In the genomic region with DNA sequence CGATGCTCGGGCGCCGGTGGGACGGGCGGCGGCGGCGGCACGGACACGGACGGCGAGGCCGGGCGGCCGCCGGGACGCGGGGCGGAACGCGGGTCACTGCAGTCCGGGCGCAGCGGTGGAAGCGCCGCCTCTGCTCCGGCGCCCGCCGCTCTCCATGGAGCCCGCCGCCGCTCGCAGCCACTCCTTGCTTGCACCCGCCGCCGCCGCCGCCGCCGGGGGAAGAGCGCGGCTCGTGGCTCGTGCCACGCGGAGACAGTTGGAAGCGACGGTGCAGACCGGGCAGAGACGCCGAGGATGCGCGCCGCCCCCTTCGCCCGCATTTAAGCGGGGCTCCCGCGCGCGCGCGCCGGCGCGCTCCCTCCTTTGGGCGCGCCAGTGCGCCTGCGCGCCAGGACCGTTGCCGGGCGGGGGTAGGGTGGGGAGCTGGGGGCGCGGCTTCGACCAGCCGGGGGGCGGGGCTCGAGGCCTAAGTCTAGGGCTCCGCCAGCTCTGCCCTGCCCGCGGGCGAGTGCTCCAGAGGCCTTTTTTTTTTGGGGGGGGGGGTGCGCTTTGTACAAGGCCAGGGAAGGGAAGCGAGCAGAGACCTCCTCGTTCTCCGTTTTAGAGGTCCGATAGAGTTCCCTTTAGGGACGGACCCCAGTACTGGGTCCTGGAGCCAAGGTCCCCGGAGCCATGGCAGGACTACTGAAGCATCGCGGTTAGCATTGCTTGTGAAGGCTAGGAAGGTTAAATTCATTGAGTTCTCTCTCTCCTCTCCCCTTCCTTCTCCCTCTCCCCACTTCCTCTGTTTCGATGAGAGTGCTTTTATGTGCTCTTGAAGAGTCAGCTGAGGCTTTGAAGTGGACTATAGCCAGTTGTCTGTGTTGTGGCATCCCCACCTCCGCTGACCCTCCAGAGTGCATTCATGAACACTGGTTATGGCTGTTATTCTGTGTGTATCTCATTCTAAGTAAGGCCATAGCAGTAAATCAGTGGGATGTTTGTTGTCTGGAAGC, we compare ENCODE assay signal across 8 mouse cellular contexts. TPM values are rescaled to one million over a fixed set of nuclear protein-coding genes. Genes with fewer than 3 reads are reported as not detected.
DNase-seq lines count a peak whose midpoint lies in the region; ATAC-seq lines count a peak whose summit lies in the region.

Gene Nudt4, minus strand, starts transcription at position 296 of the 995 bp plus-strand sequence.

- WGBS in forebrain, embryonic 10.5 days = 2% methylated on average over 79 of the region's 97 CpGs
- WGBS in heart, embryonic 15.5 days = 2% methylated on average over 80 of the region's 97 CpGs
- WGBS in liver, embryonic 16.5 days (ENCODE audit: insufficient replicate concordance) = 3% methylated on average over 40 of the region's 97 CpGs
- 1% methylated on average over 51 of the region's 97 CpGs for WGBS in neural tube, embryonic 14.5 days

- peaks cover 52% of the 10 kb centered on the region for H3K4me1 ChIP-seq in forebrain, embryonic 10.5 days
- H3K4me1 ChIP-seq in heart, embryonic 15.5 days (replicated peaks) = peaks cover 36% of the 10 kb centered on the region
- H3K4me1 ChIP-seq in liver, embryonic 16.5 days (ENCODE audit: control insufficient read depth, low read depth, low read length) = peaks cover 56% of the 10 kb centered on the region
- H3K4me1 ChIP-seq in neural tube, embryonic 14.5 days (ENCODE audit: control insufficient read depth, insufficient read depth, low read length) = peaks cover 16% of the 10 kb centered on the region; the same call in 1 of the 2 replicates

- H3K27me3 ChIP-seq in forebrain, embryonic 10.5 days (ENCODE audit: poor library complexity, severe bottlenecking) = no peaks in the 10 kb centered on the region
- no peaks in the 10 kb centered on the region for H3K27me3 ChIP-seq in heart, embryonic 15.5 days
- H3K27me3 ChIP-seq in liver, embryonic 16.5 days (ENCODE audit: control insufficient read depth, insufficient read depth, low read depth, low read length) = no peaks in the 10 kb centered on the region
- H3K27me3 ChIP-seq in neural tube, embryonic 14.5 days (ENCODE audit: control insufficient read depth, insufficient read depth, low read length) = no peaks in the 10 kb centered on the region

- peak within 1 kb of the TSS; percentile 82 for H3K4me2 ChIP-seq in heart, embryonic 15.5 days
- H3K4me2 ChIP-seq in liver, embryonic 16.5 days (ENCODE audit: low read depth, low read length) = peak within 1 kb of the TSS; percentile 72
- peak within 1 kb of the TSS; percentile 61 for H3K4me2 ChIP-seq in neural tube, embryonic 14.5 days (ENCODE audit: low read depth, low read length)

- H3K36me3 ChIP-seq in forebrain, embryonic 10.5 days (replicated peaks) = peaks cover 16% of the 10 kb centered on the region
- no peaks in the 10 kb centered on the region for H3K36me3 ChIP-seq in heart, embryonic 15.5 days
- H3K36me3 ChIP-seq in liver, embryonic 16.5 days (ENCODE audit: control insufficient read depth, insufficient read depth) = peaks cover 7% of the 10 kb centered on the region; the same call in 1 of the 2 replicates
- no peaks in the 10 kb centered on the region for H3K36me3 ChIP-seq in neural tube, embryonic 14.5 days (ENCODE audit: control insufficient read depth, insufficient read depth, low read length)

- ATAC-seq in heart, embryonic 15.5 days (replicated peaks; ENCODE audit: insufficient number of reproducible peaks, insufficient read depth, low FRiP score, low read depth) = peak; percentile 89
- peak; percentile 92 for ATAC-seq in liver, embryonic 16.5 days (ENCODE audit: low read depth)
- ATAC-seq in neural tube, embryonic 14.5 days (ENCODE audit: low read depth) = peak; percentile 94

- DNase-seq in CD8-positive naive resting alpha-beta T cell, adult 2 months (ENCODE audit: low read depth in 2 of 2, low spot score in 2 of 2) = peak; percentile 62 to 66
- peak; percentile 88 for DNase-seq in c-Kit-negative CD71-positive TER-119-positive erythroid progenitor cells, embryonic 14.5 days (ENCODE audit: low read depth, low spot score)
- peak; percentile 85 for DNase-seq in forebrain, embryonic 10.5 days (ENCODE audit: extremely low spot score, low spot score)
- DNase-seq in kidney, postnatal 25 days = peak; percentile 92 to 94
- peak; percentile 97 for DNase-seq in testis, postnatal 10 days (ENCODE audit: low spot score)

- peak within 1 kb of the TSS; percentile 92 for H3K9ac ChIP-seq in heart, embryonic 15.5 days
- peak within 1 kb of the TSS; percentile 97 for H3K9ac ChIP-seq in liver, embryonic 16.5 days (ENCODE audit: low read depth, low read length)
- peak within 1 kb of the TSS; percentile 84 for H3K9ac ChIP-seq in neural tube, embryonic 14.5 days (replicated peaks; ENCODE audit: low read depth, low read length)

- peak within 1 kb of the TSS; percentile 97 for H3K27ac ChIP-seq in forebrain, embryonic 10.5 days
- H3K27ac ChIP-seq in heart, embryonic 15.5 days = peak within 1 kb of the TSS; percentile 90
- H3K27ac ChIP-seq in liver, embryonic 16.5 days (ENCODE audit: low read length) = peak within 1 kb of the TSS; percentile 93
- peak within 1 kb of the TSS; percentile 92 for H3K27ac ChIP-seq in neural tube, embryonic 14.5 days (ENCODE audit: low read depth, low read length)

- H3K4me3 ChIP-seq in forebrain, embryonic 10.5 days = peak within 1 kb of the TSS; percentile 92
- H3K4me3 ChIP-seq in heart, embryonic 15.5 days = peak within 1 kb of the TSS; percentile 62
- H3K4me3 ChIP-seq in liver, embryonic 16.5 days (ENCODE audit: low read depth, low read length) = peak within 1 kb of the TSS; percentile 90
- peak within 1 kb of the TSS; percentile 93 for H3K4me3 ChIP-seq in neural tube, embryonic 14.5 days (ENCODE audit: low read depth, low read length)

- H3K9me3 ChIP-seq in forebrain, embryonic 10.5 days = no peaks in the 10 kb centered on the region
- no peaks in the 10 kb centered on the region for H3K9me3 ChIP-seq in heart, embryonic 15.5 days (replicated peaks)
- H3K9me3 ChIP-seq in liver, embryonic 16.5 days (replicated peaks; ENCODE audit: control insufficient read depth, low read length) = no peaks in the 10 kb centered on the region
- no peaks in the 10 kb centered on the region for H3K9me3 ChIP-seq in neural tube, embryonic 14.5 days (ENCODE audit: control insufficient read depth, low read length)

RNA-seq across cellular contexts. Expression of gene Nudt4, which starts in this region (rescaled TPM):
- 76.9 and 82.3 TPM in 2 replicates for polyA plus RNA-seq in forebrain, embryonic 10.5 days (2016; fragmentation: Nextera tagmentation; extraction: Ambion mirVana)
- 68.7 and 71.6 TPM in 2 replicates for polyA plus RNA-seq in heart, embryonic 15.5 days (2015; fragmentation: Nextera tagmentation; extraction: Ambion mirVana)
- polyA plus RNA-seq in liver, embryonic 16.5 days (2015; fragmentation: Nextera tagmentation; extraction: Ambion mirVana) = 76.2 and 79.2 TPM in 2 replicates
- 91.5 and 116 TPM in 2 replicates for polyA plus RNA-seq in neural tube, embryonic 14.5 days (2014; fragmentation: Nextera tagmentation; extraction: Ambion mirVana)

Comparison
In these comparisons a context has a peak if more than half of its experiments do, and no peak if none do; other contexts are left out.
1. Peak in every context shown above with its lines: DNase-seq, ATAC-seq, H3K4me3 ChIP-seq and H3K27ac ChIP-seq.